Mouse (Mus musculus): Measurements from ENCODE around the gene Rasgrp2. TPM values are rescaled to one million over a fixed set of nuclear protein-coding genes. Genes with fewer than 3 reads are reported as not detected.

The Rasgrp2 gene
- polyA plus RNA-seq, 1 experiment from 2014 or later, result 74.2 TPM

DNA sequence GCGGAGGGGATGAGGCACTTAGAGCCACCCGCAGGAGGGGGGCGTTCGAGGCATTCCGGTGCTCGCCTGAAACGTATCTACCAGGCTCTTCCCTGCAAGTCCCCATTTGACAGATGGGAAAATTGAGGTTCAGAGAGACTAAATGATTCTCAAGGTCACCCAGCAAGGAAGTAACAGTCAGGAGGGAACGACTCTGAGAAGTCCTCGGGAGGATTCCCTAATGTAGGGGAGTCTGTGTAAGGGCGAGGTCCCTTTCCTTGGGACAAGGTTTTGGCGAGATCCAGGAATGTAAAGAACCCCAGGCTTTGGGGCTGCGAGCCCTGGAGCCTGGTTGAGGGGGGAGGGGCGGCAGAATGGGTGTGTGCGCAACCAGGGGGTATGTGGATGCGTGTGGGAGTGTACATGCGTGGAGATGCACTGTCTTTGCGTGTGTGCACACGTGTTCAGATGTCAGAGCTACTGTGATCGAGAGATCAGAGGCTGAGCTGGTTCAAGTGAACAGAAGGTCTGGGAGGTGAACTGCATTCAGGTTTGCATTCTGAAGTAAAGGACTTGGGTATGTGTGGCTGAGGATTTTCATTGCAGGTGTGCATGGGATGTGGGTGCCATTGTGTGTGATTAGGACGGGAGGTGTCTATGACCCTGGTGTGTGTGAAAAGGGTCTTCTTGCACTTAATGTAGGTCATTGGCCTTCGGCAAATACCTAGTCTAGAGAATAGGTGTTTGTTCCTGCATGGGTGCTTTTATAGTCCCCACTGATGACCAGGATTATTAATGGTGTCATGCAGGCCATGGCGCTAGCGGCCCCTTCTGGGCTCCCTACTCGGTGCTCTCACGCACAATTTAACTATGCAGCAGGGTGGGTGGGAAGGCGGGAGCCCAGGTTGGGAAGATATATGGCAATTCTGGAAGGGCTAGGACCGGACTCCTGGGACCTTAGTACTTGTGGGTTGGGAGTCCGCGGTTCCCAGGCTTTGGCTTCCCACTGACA lies 1.3 kb downstream of the Rasgrp2 start:
- WGBS, result 2% methylated on average over 29 of the region's 29 CpGs
- H3K4me1 ChIP-seq (ENCODE audit: control insufficient read depth, insufficient read depth, low read length), result peaks cover 34% of the 10 kb centered on the region
- H3K9me3 ChIP-seq (replicated peaks; ENCODE audit: control insufficient read depth, low read length), result no peaks in the 10 kb centered on the region
- peak overlapping the region; percentile 52; the same call in 1 of the 2 replicates for H3K27ac ChIP-seq (ENCODE audit: low read length)
- peak overlapping the region; percentile 100 for H3K4me2 ChIP-seq (ENCODE audit: low read depth, low read length)
- H3K36me3 ChIP-seq (ENCODE audit: control insufficient read depth, insufficient read depth, low read length), result no peaks in the 10 kb centered on the region
- ATAC-seq (ENCODE audit: insufficient read depth, low FRiP score), result peak; percentile 6; the same call in 1 of the 2 replicates
- peak overlapping the region; percentile 66 for H3K4me3 ChIP-seq (replicated peaks; ENCODE audit: low read length)
- peaks cover 26% of the 10 kb centered on the region for H3K27me3 ChIP-seq (ENCODE audit: control insufficient read depth, insufficient read depth, low read length)
- peak overlapping the region; percentile 82 for H3K9ac ChIP-seq (ENCODE audit: low read length)

DNA sequence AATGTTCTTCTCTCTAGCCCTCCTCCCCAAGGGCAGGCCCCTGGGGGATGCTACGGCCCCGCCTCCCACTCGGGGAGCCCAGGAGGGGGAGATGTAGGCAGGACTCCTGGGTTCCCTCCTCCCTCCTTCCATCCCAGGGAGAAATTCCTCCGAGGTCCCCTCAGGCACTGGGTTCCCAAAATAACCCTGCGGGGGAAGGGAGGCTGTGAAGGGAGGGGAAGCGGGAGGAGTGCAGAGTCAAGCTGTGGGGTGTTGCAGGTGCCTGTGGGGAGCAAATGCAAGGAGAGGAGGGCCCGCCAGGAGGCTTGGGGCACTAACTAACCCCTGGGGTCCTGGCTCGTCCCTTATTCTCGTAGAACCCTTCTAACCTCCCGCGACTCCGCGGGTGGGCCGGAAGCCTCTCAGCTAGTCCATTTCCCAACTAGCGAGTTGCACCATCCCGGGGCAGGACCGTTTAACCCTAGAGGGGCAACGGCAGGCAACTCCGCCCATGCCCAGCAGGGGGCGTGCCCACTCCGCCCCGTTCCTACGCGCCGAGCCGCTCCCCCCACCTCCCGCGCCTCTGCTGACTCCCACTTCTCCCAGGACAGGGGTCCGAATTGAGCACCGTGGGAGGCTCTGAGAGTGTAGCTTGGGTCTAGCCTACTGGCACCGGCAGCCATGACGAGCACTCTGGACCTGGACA lies 2.1 kb downstream of the Rasgrp2 start:
- peak overlapping the region; percentile 52; the same call in 1 of the 2 replicates for H3K27ac ChIP-seq (ENCODE audit: low read length)
- under 1% methylated on average over 32 of the region's 32 CpGs for WGBS
- H3K4me2 ChIP-seq (ENCODE audit: low read depth, low read length), result peak overlapping the region; percentile 100
- no peaks in the 10 kb centered on the region for H3K9me3 ChIP-seq (replicated peaks; ENCODE audit: control insufficient read depth, low read length)
- H3K36me3 ChIP-seq (ENCODE audit: control insufficient read depth, insufficient read depth, low read length), result no peaks in the 10 kb centered on the region
- peak overlapping the region; percentile 66 for H3K4me3 ChIP-seq (replicated peaks; ENCODE audit: low read length)
- peak; percentile 39 for ATAC-seq (ENCODE audit: insufficient read depth, low FRiP score)
- peak overlapping the region; percentile 82 for H3K9ac ChIP-seq (ENCODE audit: low read length)
- peaks cover 34% of the 10 kb centered on the region for H3K4me1 ChIP-seq (ENCODE audit: control insufficient read depth, insufficient read depth, low read length)
- peaks cover 26% of the 10 kb centered on the region for H3K27me3 ChIP-seq (ENCODE audit: control insufficient read depth, insufficient read depth, low read length)

DNA sequence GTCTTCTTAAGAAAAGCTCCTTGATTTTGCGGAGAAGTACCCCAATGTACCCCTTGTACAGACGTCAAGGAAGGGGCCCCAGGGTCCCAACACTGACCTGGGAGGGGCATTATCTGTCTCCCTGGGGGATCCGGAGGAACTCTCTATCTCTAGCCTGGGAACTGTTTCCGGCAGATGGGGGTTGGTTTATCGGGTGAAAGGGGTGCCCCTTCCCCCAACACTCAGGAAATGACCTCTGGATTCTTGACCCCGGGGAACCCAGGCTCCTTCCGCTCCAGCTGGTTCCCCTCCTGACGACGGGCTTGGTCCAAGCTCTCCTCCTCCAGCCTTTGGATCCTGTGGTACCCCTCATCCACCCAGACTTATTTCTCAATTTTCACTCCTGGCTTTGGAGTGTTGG lies 2.8 kb downstream of the Rasgrp2 start:
- Histone ChIP-seq H3K27ac (ENCODE audit: low read length) (peak overlapping the region; percentile 19; the same call in 1 of the 2 replicates), H3K4me3 (replicated peaks; ENCODE audit: low read length) (peak overlapping the region; percentile 66), H3K9me3 (replicated peaks; ENCODE audit: control insufficient read depth, low read length) (no peaks in the 10 kb centered on the region), H3K9ac (ENCODE audit: low read length) (peak overlapping the region; percentile 82; the same call in 1 of the 2 replicates), H3K36me3 (ENCODE audit: control insufficient read depth, insufficient read depth, low read length) (no peaks in the 10 kb centered on the region), H3K4me1 (ENCODE audit: control insufficient read depth, insufficient read depth, low read length) (peaks cover 34% of the 10 kb centered on the region), H3K27me3 (ENCODE audit: control insufficient read depth, insufficient read depth, low read length) (peaks cover 26% of the 10 kb centered on the region), H3K4me2 (ENCODE audit: low read depth, low read length) (peak overlapping the region; percentile 100)
- no peak for ATAC-seq (ENCODE audit: insufficient read depth, low FRiP score)
- WGBS, result 11% methylated on average over 9 of the region's 9 CpGs

DNA sequence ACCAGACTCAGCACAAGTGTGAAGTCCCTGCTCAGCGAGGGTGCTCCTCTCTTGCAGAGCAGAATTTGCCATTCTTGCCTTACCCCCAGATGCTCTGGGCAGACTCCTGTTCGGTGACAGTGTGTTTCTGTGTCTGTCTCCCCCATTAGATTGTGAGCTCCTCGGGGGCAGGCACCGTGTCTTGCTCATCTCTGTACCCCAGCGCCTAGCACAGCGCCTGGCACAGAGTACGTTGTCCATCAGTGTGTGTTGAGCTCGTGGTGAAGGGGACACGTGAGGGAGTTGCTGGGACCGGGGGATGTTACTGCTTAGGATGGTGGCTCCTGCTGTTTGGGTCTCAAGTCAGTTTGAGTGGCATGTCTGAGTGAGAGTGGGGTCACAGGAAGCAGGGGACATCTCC lies 4.7 kb downstream of the Rasgrp2 start:
- 87% methylated on average over 10 of the region's 10 CpGs for WGBS
- Histone ChIP-seq H3K4me1 (ENCODE audit: control insufficient read depth, insufficient read depth, low read length) (peaks cover 26% of the 10 kb centered on the region), H3K27me3 (ENCODE audit: control insufficient read depth, insufficient read depth, low read length) (peaks cover 26% of the 10 kb centered on the region), H3K9ac (ENCODE audit: low read length) (no peak overlapping the region), H3K27ac (ENCODE audit: low read length) (no peak overlapping the region), H3K9me3 (replicated peaks; ENCODE audit: control insufficient read depth, low read length) (no peaks in the 10 kb centered on the region), H3K36me3 (ENCODE audit: control insufficient read depth, insufficient read depth, low read length) (no peaks in the 10 kb centered on the region), H3K4me3 (replicated peaks; ENCODE audit: low read length) (no peak overlapping the region), H3K4me2 (ENCODE audit: low read depth, low read length) (no peak overlapping the region)
- no peak for ATAC-seq (ENCODE audit: insufficient read depth, low FRiP score)

DNA sequence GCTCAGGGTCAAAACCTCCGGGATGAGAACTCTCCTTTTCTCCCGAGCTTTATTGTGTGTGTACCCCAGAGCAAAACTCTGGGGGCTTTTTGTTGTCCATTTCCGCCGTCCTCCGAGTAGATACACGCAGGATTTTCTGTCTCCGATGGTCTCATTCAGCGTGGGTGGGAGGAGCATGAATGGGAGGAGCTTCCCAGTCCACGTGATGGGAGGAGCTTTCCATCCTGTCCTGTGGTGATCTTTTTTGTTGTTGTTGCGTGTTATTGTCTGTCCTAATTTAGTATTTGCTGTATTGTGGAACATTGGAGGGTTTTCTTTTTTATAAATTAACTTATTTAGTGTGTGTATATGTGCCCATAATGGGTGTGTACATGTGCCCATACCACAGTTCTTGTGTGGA lies 6.3 kb downstream of the Rasgrp2 start:
- 71% methylated on average over 10 of the region's 10 CpGs for WGBS
- Histone ChIP-seq H3K9ac (ENCODE audit: low read length) (no peak overlapping the region), H3K27ac (ENCODE audit: low read length) (no peak overlapping the region), H3K36me3 (ENCODE audit: control insufficient read depth, insufficient read depth, low read length) (no peaks in the 10 kb centered on the region), H3K4me2 (ENCODE audit: low read depth, low read length) (no peak overlapping the region), H3K4me1 (ENCODE audit: control insufficient read depth, insufficient read depth, low read length) (peaks cover 18% of the 10 kb centered on the region), H3K4me3 (replicated peaks; ENCODE audit: low read length) (no peak overlapping the region), H3K9me3 (replicated peaks; ENCODE audit: control insufficient read depth, low read length) (no peaks in the 10 kb centered on the region), H3K27me3 (ENCODE audit: control insufficient read depth, insufficient read depth, low read length) (peaks cover 21% of the 10 kb centered on the region)
- ATAC-seq (ENCODE audit: insufficient read depth, low FRiP score), result no peak

DNA sequence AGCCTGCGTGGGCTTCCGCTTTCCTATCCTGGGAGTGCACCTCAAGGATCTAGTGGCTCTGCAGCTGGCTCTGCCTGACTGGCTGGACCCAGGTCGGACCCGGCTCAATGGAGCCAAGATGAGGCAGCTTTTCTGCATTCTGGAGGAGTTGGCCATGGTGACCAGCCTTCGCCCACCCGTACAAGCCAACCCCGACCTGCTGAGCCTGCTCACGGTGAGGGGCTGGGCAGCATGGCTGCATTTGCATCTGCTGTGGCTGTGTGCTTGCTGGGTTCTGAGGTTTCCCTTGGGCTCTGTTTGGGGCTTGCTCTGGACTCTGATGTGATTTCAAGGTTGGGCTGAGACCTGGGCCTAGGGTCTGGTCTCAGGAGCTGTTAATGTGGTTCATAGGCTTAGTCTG lies 8.0 kb downstream of the Rasgrp2 start:
- H3K4me2 ChIP-seq (ENCODE audit: low read depth, low read length), result no peak overlapping the region
- H3K9ac ChIP-seq (ENCODE audit: low read length), result no peak overlapping the region
- ATAC-seq (ENCODE audit: insufficient read depth, low FRiP score), result no peak
- H3K27me3 ChIP-seq (ENCODE audit: control insufficient read depth, insufficient read depth, low read length), result peaks cover 7% of the 10 kb centered on the region; the same call in 1 of the 2 replicates
- no peak overlapping the region for H3K4me3 ChIP-seq (replicated peaks; ENCODE audit: low read length)
- no peaks in the 10 kb centered on the region for H3K9me3 ChIP-seq (replicated peaks; ENCODE audit: control insufficient read depth, low read length)
- H3K4me1 ChIP-seq (ENCODE audit: control insufficient read depth, insufficient read depth, low read length), result peaks cover 1% of the 10 kb centered on the region
- H3K27ac ChIP-seq (ENCODE audit: low read length), result no peak overlapping the region
- no peaks in the 10 kb centered on the region for H3K36me3 ChIP-seq (ENCODE audit: control insufficient read depth, insufficient read depth, low read length)
- WGBS, result 76% methylated on average over 8 of the region's 8 CpGs

DNA sequence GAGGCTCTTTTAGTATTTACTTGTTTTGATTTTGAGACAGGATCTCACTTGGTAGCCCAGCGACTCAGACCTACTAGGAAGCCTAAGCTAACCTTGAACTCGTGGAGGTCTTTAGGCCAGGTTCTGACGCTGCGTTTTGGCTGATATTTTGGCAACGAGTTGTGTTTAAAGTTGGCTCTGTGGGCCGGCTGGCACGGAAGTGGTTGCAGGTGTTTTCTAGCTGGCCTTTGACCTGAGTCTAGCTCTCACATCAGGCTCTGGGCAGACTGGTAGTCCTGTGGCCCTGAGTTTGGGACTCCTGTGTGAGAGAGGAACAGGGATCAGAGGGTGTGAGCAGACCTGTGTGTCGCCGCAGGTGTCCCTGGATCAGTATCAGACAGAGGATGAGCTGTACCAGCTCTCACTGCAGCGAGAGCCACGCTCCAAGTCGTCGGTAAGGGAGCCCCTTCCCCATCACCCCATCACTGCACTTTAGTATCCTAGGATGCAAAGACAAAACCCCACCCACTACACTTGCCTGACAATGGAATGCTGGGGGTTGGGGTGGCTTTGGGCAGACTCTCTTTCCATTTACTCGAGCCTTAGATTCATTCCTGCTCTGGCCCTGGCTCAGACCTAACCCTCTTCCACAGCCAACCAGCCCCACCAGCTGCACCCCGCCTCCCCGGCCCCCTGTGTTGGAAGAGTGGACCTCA lies 8.8 kb downstream of the Rasgrp2 start:
- Histone ChIP-seq H3K36me3 (ENCODE audit: control insufficient read depth, insufficient read depth, low read length) (no peaks in the 10 kb centered on the region), H3K9me3 (replicated peaks; ENCODE audit: control insufficient read depth, low read length) (no peaks in the 10 kb centered on the region), H3K4me2 (ENCODE audit: low read depth, low read length) (no peak overlapping the region), H3K4me1 (ENCODE audit: control insufficient read depth, insufficient read depth, low read length) (no peaks in the 10 kb centered on the region), H3K9ac (ENCODE audit: low read length) (no peak overlapping the region), H3K4me3 (replicated peaks; ENCODE audit: low read length) (no peak overlapping the region), H3K27ac (ENCODE audit: low read length) (no peak overlapping the region), H3K27me3 (ENCODE audit: control insufficient read depth, insufficient read depth, low read length) (0 out of 2 replicates have a peak, but pooled peaks cover under 1% of the 10 kb centered on the region)
- 59% methylated on average over 16 of the region's 16 CpGs for WGBS
- no peak for ATAC-seq (ENCODE audit: insufficient read depth, low FRiP score)

DNA sequence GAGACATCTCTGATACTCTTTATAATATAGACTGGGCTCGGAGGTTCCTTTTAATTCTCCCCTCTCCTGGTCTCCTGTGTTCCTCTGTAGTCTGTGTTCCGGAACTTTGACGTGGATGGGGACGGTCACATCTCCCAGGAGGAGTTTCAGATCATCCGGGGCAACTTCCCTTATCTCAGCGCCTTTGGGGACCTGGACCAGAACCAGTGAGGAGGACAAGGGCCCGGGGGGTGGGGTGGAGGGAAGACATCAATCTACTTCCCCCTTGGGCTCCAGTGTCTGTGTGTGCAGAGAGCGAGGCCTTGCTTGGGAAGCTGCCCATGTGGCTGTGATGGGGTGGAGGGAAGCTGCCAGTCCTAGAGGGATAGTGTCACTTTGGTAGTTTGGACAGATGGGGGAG lies 9.6 kb downstream of the Rasgrp2 start:
- Histone ChIP-seq H3K36me3 (ENCODE audit: control insufficient read depth, insufficient read depth, low read length) (no peaks in the 10 kb centered on the region), H3K9me3 (replicated peaks; ENCODE audit: control insufficient read depth, low read length) (no peaks in the 10 kb centered on the region), H3K4me1 (ENCODE audit: control insufficient read depth, insufficient read depth, low read length) (no peaks in the 10 kb centered on the region), H3K4me3 (replicated peaks; ENCODE audit: low read length) (no peak overlapping the region), H3K27ac (ENCODE audit: low read length) (no peak overlapping the region), H3K4me2 (ENCODE audit: low read depth, low read length) (no peak overlapping the region), H3K9ac (ENCODE audit: low read length) (no peak overlapping the region), H3K27me3 (ENCODE audit: control insufficient read depth, insufficient read depth, low read length) (no peaks in the 10 kb centered on the region)
- no peak for ATAC-seq (ENCODE audit: insufficient read depth, low FRiP score)
- WGBS, result 75% methylated on average over 8 of the region's 8 CpGs

All from stomach, embryonic 16.5 days (tissue).